Mouse (Mus musculus) megakaryocyte, adult 5-6 weeks (primary cell): Measurements from ENCODE around the gene Wfikkn1. TPM values are rescaled to one million over a fixed set of nuclear protein-coding genes. Genes with fewer than 3 reads are reported as not detected.

ENCODE experiments used
- ATAC-seq: 2 replicates; pipeline ENCODE4 v1.8.0; 2016; ENCODE audit warnings: mild to moderate bottlenecking, inconsistent platforms; ENCODE audit not compliant: poor library complexity, severe bottlenecking
- total RNA-seq, 2 experiments: library from RNA; stranded (forward) in 1 of 2; stranded (reverse) in 1 of 2; fragments of 153-499, 151-499 nt in 1 of 2; fragments of 221-1000, 200-1000 nt in 1 of 2; gene quantifications; 2 replicates each; pipeline versions ENCODE4 v1.2.3 to v1.2.4; 2015 to 2017

Gene Wfikkn1
- total RNA-seq, 2 experiments from 2014 or later, result 0.15 to 1.0 TPM

GRCm38 (mm10) chr17:25839455-25840235, 41.0 kb downstream of the Wfikkn1 start:
- no peak for ATAC-seq

- ATAC-seq, result no peak
Measured at GRCm38 (mm10) chr17:25838904-25839303, 41.8 kb downstream of the Wfikkn1 start.

- no peak for ATAC-seq
Measured at GRCm38 (mm10) chr17:25837533-25837932, 43.1 kb downstream of the Wfikkn1 start.

GRCm38 (mm10) chr17:25837076-25837410, 43.6 kb downstream of the Wfikkn1 start, which contains the start of gene Rhbdl1:
Gene Rhbdl1 (minus strand): TSS chr17:25837295.
- no peak for ATAC-seq

- no peak for ATAC-seq
Measured at GRCm38 (mm10) chr17:25836397-25837075, 44.1 kb downstream of the Wfikkn1 start.

GRCm38 (mm10) chr17:25835816-25836215, 44.8 kb downstream of the Wfikkn1 start:
- no peak for ATAC-seq

- ATAC-seq, result no peak
Measured at GRCm38 (mm10) chr17:25835301-25835700, 45.4 kb downstream of the Wfikkn1 start.

GRCm38 (mm10) chr17:25834595-25835222, 45.9 kb downstream of the Wfikkn1 start:
- no peak for ATAC-seq

GRCm38 (mm10) chr17:25833961-25834594, 46.6 kb downstream of the Wfikkn1 start:
- no peak for ATAC-seq

GRCm38 (mm10) chr17:25833291-25833663, 47.4 kb downstream of the Wfikkn1 start, which contains the start of gene Stub1:
Gene Stub1 (minus strand): TSS chr17:25833404.
- peak; percentile 52 for ATAC-seq

- ATAC-seq, result peak; percentile 86
Measured at GRCm38 (mm10) chr17:25832436-25833290, 48.0 kb downstream of the Wfikkn1 start.

- ATAC-seq, result no peak
Measured at GRCm38 (mm10) chr17:25831451-25832281, 49.0 kb downstream of the Wfikkn1 start.

GRCm38 (mm10) chr17:25830806-25831431, 49.7 kb downstream of the Wfikkn1 start:
- ATAC-seq, result no peak

- ATAC-seq, result no peak
Measured at GRCm38 (mm10) chr17:25830200-25830753, 50.4 kb downstream of the Wfikkn1 start.

- no peak for ATAC-seq
Measured at GRCm38 (mm10) chr17:25829558-25830017, 51.1 kb downstream of the Wfikkn1 start.

- ATAC-seq, result peak; percentile 34
Measured at GRCm38 (mm10) chr17:25828712-25829557, 51.7 kb downstream of the Wfikkn1 start, which contains the start of gene Jmjd8. Gene Jmjd8 (plus strand): TSS chr17:25828867.

- ATAC-seq, result no peak
Measured at GRCm38 (mm10) chr17:25828223-25828594, 52.4 kb downstream of the Wfikkn1 start.
